Mouse (Mus musculus): ENCODE data around the gene Fyb. TPM values are rescaled to one million over a fixed set of nuclear protein-coding genes. Genes with fewer than 3 reads are reported as not detected.
A peak's percentile ranks its signal among the peaks of the same experiment; 100 is the strongest.

The Fyb gene
- 3.6 and 3.8 TPM in 2 replicates for polyA plus RNA-seq (2015; fragmentation: Nextera tagmentation; extraction: Ambion mirVana)

GRCm38 (mm10) chr15:6522653-6523167 is at the start of gene Fyb:
Fyb (plus strand) TSS chr15:6522853.
- H3K9ac ChIP-seq, result no peak within 1 kb of the TSS
- H3K27ac ChIP-seq (replicated peaks), result no peak within 1 kb of the TSS
- no peaks in the 10 kb centered on the region for H3K36me3 ChIP-seq
- no peaks in the 10 kb centered on the region for H3K9me3 ChIP-seq
- no peak within 1 kb of the TSS for H3K4me3 ChIP-seq
- no peaks in the 10 kb centered on the region for H3K27me3 ChIP-seq
- H3K4me1 ChIP-seq (replicated peaks), result no peaks in the 10 kb centered on the region
- no peak for ATAC-seq (ENCODE audit: low FRiP score, low read depth)
- 86% methylated on average over 8 of the region's 8 CpGs for WGBS
- no peak within 1 kb of the TSS for H3K4me2 ChIP-seq

- Histone ChIP-seq H3K9ac (no peak overlapping the region), H3K4me2 (no peak overlapping the region), H3K9me3 (0 out of 2 replicates have a peak, but pooled peaks cover 5% of the 10 kb centered on the region), H3K36me3 (no peaks in the 10 kb centered on the region), H3K4me3 (no peak overlapping the region), H3K4me1 (replicated peaks) (no peaks in the 10 kb centered on the region), H3K27ac (replicated peaks) (no peak overlapping the region), H3K27me3 (no peaks in the 10 kb centered on the region)
- ATAC-seq (ENCODE audit: low FRiP score, low read depth), result no peak
- 73% methylated on average over 3 of the region's 3 CpGs for WGBS
Measured at GRCm38 (mm10) chr15:6483561-6483960, 39.1 kb upstream of the Fyb start.

- Histone ChIP-seq H3K27me3 (no peaks in the 10 kb centered on the region), H3K4me2 (no peak overlapping the region), H3K27ac (replicated peaks) (no peak overlapping the region), H3K9ac (no peak overlapping the region), H3K4me1 (replicated peaks) (no peaks in the 10 kb centered on the region), H3K4me3 (no peak overlapping the region), H3K9me3 (no peaks in the 10 kb centered on the region), H3K36me3 (no peaks in the 10 kb centered on the region)
- 92% methylated on average over 2 of the region's 2 CpGs for WGBS
- no peak for ATAC-seq (ENCODE audit: low FRiP score, low read depth)
Measured at GRCm38 (mm10) chr15:6492386-6492785, 30.3 kb upstream of the Fyb start.

- ATAC-seq (ENCODE audit: low FRiP score, low read depth), result peak; percentile 56; the same call in 1 of the 2 replicates
- H3K4me3 ChIP-seq, result no peak overlapping the region
- H3K4me2 ChIP-seq, result peak overlapping the region; percentile 30
- 53% methylated on average over 10 of the region's 10 CpGs for WGBS
- H3K36me3 ChIP-seq, result no peaks in the 10 kb centered on the region
- no peak overlapping the region for H3K9ac ChIP-seq
- H3K27ac ChIP-seq (replicated peaks), result no peak overlapping the region; the same call in 1 of the 2 replicates
- 0 out of 2 replicates have a peak, but pooled peaks cover 5% of the 10 kb centered on the region for H3K4me1 ChIP-seq (replicated peaks)
- no peaks in the 10 kb centered on the region for H3K9me3 ChIP-seq
- no peaks in the 10 kb centered on the region for H3K27me3 ChIP-seq
Measured at GRCm38 (mm10) chr15:6498396-6499070, 24.1 kb upstream of the Fyb start.

- Histone ChIP-seq H3K9me3 (no peaks in the 10 kb centered on the region), H3K4me1 (replicated peaks) (0 out of 2 replicates have a peak, but pooled peaks cover 5% of the 10 kb centered on the region), H3K27ac (replicated peaks) (no peak overlapping the region), H3K36me3 (no peaks in the 10 kb centered on the region), H3K27me3 (no peaks in the 10 kb centered on the region), H3K9ac (no peak overlapping the region), H3K4me3 (no peak overlapping the region), H3K4me2 (no peak overlapping the region)
- WGBS, result 51% methylated on average over 1 of the region's 1 CpGs
- no peak for ATAC-seq (ENCODE audit: low FRiP score, low read depth)
Measured at GRCm38 (mm10) chr15:6500787-6501186, 21.9 kb upstream of the Fyb start.

GRCm38 (mm10) chr15:6517525-6517924 is 5.1 kb upstream of the Fyb start:
- no peak overlapping the region for H3K4me3 ChIP-seq
- ATAC-seq (ENCODE audit: low FRiP score, low read depth), result no peak
- no peak overlapping the region for H3K4me2 ChIP-seq
- H3K27me3 ChIP-seq, result no peaks in the 10 kb centered on the region
- H3K9me3 ChIP-seq, result no peaks in the 10 kb centered on the region
- 90% methylated on average over 1 of the region's 1 CpGs for WGBS
- H3K36me3 ChIP-seq, result no peaks in the 10 kb centered on the region
- no peaks in the 10 kb centered on the region for H3K4me1 ChIP-seq (replicated peaks)
- H3K27ac ChIP-seq (replicated peaks), result no peak overlapping the region
- H3K9ac ChIP-seq, result no peak overlapping the region

GRCm38 (mm10) chr15:6519417-6520255 is 3.0 kb upstream of the Fyb start:
- Histone ChIP-seq H3K9ac (no peak overlapping the region), H3K27ac (replicated peaks) (no peak overlapping the region), H3K4me3 (no peak overlapping the region), H3K4me1 (replicated peaks) (no peaks in the 10 kb centered on the region), H3K36me3 (no peaks in the 10 kb centered on the region), H3K9me3 (no peaks in the 10 kb centered on the region), H3K4me2 (no peak overlapping the region), H3K27me3 (no peaks in the 10 kb centered on the region)
- WGBS, result 93% methylated on average over 19 of the region's 19 CpGs
- no peak for ATAC-seq (ENCODE audit: low FRiP score, low read depth)

GRCm38 (mm10) chr15:6520505-6521155 is 2.0 kb upstream of the Fyb start:
- no peak overlapping the region for H3K4me2 ChIP-seq
- WGBS, result 86% methylated on average over 10 of the region's 10 CpGs
- no peak overlapping the region for H3K27ac ChIP-seq (replicated peaks)
- H3K4me3 ChIP-seq, result no peak overlapping the region
- H3K36me3 ChIP-seq, result no peaks in the 10 kb centered on the region
- ATAC-seq (ENCODE audit: low FRiP score, low read depth), result no peak
- no peaks in the 10 kb centered on the region for H3K27me3 ChIP-seq
- no peak overlapping the region for H3K9ac ChIP-seq
- no peaks in the 10 kb centered on the region for H3K4me1 ChIP-seq (replicated peaks)
- H3K9me3 ChIP-seq, result no peaks in the 10 kb centered on the region

GRCm38 (mm10) chr15:6524801-6525200 is 2.1 kb downstream of the Fyb start:
- WGBS, result 94% methylated on average over 2 of the region's 2 CpGs
- Histone ChIP-seq H3K4me1 (replicated peaks) (no peaks in the 10 kb centered on the region), H3K36me3 (no peaks in the 10 kb centered on the region), H3K27ac (replicated peaks) (no peak overlapping the region), H3K27me3 (no peaks in the 10 kb centered on the region), H3K9me3 (no peaks in the 10 kb centered on the region), H3K4me2 (no peak overlapping the region), H3K9ac (no peak overlapping the region), H3K4me3 (no peak overlapping the region)
- ATAC-seq (ENCODE audit: low FRiP score, low read depth), result no peak

- Histone ChIP-seq H3K36me3 (no peaks in the 10 kb centered on the region), H3K4me3 (no peak overlapping the region), H3K4me1 (replicated peaks) (no peaks in the 10 kb centered on the region), H3K4me2 (no peak overlapping the region), H3K27me3 (no peaks in the 10 kb centered on the region), H3K9ac (no peak overlapping the region), H3K27ac (replicated peaks) (no peak overlapping the region), H3K9me3 (no peaks in the 10 kb centered on the region)
- ATAC-seq (ENCODE audit: low FRiP score, low read depth), result no peak
- WGBS, result 87% methylated on average over 3 of the region's 3 CpGs
Measured at GRCm38 (mm10) chr15:6525386-6525785, 2.7 kb downstream of the Fyb start.

GRCm38 (mm10) chr15:6533858-6534343 is 11.2 kb downstream of the Fyb start:
- ATAC-seq (ENCODE audit: low FRiP score, low read depth), result no peak
- no peak overlapping the region for H3K27ac ChIP-seq (replicated peaks)
- no peak overlapping the region for H3K9ac ChIP-seq
- no peak overlapping the region for H3K4me2 ChIP-seq
- H3K36me3 ChIP-seq, result no peaks in the 10 kb centered on the region
- WGBS, result 92% methylated on average over 3 of the region's 3 CpGs
- no peak overlapping the region for H3K4me3 ChIP-seq
- no peaks in the 10 kb centered on the region for H3K9me3 ChIP-seq
- H3K27me3 ChIP-seq, result no peaks in the 10 kb centered on the region
- H3K4me1 ChIP-seq (replicated peaks), result no peaks in the 10 kb centered on the region

GRCm38 (mm10) chr15:6534592-6534991 is 11.9 kb downstream of the Fyb start:
- no peaks in the 10 kb centered on the region for H3K36me3 ChIP-seq
- H3K4me1 ChIP-seq (replicated peaks), result no peaks in the 10 kb centered on the region
- no peak for ATAC-seq (ENCODE audit: low FRiP score, low read depth)
- no peak overlapping the region for H3K9ac ChIP-seq
- no peak overlapping the region for H3K4me3 ChIP-seq
- WGBS, result 89% methylated on average over 8 of the region's 8 CpGs
- no peaks in the 10 kb centered on the region for H3K9me3 ChIP-seq
- H3K4me2 ChIP-seq, result no peak overlapping the region
- H3K27me3 ChIP-seq, result no peaks in the 10 kb centered on the region
- H3K27ac ChIP-seq (replicated peaks), result no peak overlapping the region
